Mouse (Mus musculus) cerebellum, postnatal 4 days (tissue): ENCODE data around the gene Daw1.

Experiments
- DNase-seq, 2 experiments: peaks; one replicate each; pipeline ENCODE4 v3.0.0; 2022; ENCODE audit warnings: low spot score in 2 of 2, mixed read lengths in 1 of 2

Daw1 gene

GRCm38 (mm10) chr1:83187154-83187553, 27.6 kb downstream of the Daw1 start:
- peak in 1 of 2 experiments; percentile 32 for DNase-seq

- no peak for DNase-seq
These were observed 50.4 kb downstream of the Daw1 start for GRCm38 (mm10) chr1:83209981-83210380.

DNA sequence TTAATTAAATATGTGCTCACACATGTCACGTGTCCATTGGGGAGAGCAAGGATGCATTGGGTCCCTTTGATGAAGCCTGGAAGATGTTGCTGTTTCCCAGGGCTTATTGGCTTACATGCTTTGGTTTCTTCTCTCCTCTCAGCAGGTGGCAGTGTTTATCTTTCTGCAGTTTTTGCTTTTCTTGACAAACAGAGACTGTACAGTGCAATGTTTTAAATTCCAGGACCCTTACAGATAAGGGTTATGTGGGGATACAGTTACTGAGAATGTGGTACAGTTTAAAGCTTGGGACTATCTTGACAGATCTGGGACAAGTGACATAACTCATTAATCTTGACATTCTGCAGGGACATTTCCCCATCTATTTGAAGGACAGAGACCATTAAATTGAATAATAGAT, 58.7 kb downstream of the Daw1 start:
- no peak for DNase-seq

DNA sequence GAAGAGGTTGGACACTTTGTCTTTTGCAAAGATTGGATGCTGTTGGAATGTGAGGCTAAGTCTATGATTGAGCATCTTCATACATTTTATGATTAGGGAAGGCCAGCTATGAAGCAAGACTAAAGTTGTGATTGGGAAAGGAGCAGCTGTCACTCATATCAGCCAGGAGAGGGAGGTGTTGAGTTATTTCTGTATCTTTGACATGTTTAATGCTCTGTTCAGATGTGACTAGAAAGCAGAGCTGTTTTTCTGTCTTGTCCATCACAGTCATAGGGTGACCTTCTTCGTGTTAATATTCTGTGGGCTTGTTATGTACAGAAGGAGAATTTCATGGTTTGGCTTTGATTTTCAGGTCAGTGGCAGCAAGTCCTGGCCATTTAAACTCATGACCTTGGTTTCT, 63.5 kb downstream of the Daw1 start:
- DNase-seq = no peak

DNA sequence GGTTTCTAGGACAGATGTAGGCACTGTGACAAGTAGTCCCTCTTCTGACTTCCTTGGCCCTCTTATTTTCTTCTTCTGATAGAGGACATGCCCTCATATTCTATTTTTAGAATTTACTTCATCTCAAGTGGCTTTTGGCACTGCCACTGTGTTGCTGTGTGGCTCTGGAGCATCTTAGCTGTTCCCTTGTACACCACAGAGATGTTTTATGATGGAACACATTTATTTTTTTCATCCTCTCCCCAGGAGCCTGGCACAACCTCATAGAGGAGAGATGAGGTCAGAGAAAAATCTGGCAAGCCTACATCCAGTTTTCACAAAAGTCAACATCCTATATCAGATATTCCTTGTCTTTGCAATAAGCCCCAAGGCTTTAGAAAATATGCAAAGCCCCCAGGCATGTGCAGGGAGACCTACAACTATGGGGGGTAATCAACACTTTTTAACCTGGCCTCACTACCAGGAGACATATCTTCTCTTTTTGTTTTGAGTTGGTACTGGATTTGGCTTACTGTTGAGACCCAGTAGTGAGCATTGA, 64.9 kb downstream of the Daw1 start:
- no peak for DNase-seq

GRCm38 (mm10) chr1:83227946-83228345, 68.4 kb downstream of the Daw1 start:
- DNase-seq = no peak

- DNase-seq = no peak
These were observed 88.7 kb downstream of the Daw1 start for GRCm38 (mm10) chr1:83248235-83248746.

DNA sequence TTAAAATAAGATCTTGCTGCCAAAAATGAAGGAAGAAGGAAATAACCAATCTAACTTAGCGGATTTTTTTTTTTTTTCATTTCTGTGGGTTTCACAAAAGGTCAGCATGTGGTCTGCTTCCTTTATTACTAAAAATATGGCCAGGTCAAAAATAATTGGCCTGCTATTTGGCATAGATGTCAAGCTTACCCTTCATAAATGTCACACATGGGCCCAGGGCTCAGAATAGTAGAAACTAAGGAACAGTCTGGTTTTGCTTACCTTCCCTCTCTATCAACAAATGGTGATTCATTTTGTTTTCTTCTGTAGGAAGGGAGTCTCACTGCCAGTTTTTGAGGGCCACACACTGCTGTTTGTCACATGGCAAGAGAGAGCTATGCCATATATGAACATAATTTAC, 92.2 kb downstream of the Daw1 start:
- DNase-seq = no peak
